Mouse (Mus musculus): ENCODE measurements at regions not wholly inside any gene's neighbourhood (a gene's known extent, or its start where the extent isn't known, plus 50 kb on each side); places are given as distances from the start of the nearest gene placed in this dataset.
A peak's percentile ranks its signal among the peaks of the same experiment; 100 is the strongest.

DNA sequence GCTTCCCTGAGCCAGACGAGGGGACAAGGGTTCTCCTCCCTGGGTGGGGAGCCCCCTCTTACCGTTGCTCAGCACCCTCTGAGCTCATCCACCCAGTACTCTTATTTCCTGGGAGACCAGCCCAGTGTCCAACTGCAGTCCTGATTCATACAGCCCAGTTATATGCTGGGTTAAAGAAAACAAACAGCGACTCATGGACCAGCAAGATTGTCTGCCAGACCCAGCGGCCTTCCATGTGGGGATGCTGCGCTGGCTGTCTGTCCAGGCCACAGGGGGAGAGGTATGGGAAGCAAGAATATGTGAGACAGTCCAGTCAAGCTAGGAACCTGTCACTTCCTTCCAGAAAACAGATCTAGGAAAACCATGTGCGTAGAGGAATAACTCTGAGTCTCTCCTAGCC lies 117.3 kb upstream of the 1600014C23Rik start:
- Histone ChIP-seq H3K27me3 (ENCODE audit: insufficient read depth, low read length) (peaks cover 29% of the 10 kb centered on the region; the same call in 1 of the 2 replicates), H3K9me3 (ENCODE audit: low read length) (peaks cover 6% of the 10 kb centered on the region), H3K4me1 (replicated peaks; ENCODE audit: low read depth, low read length) (peaks cover 37% of the 10 kb centered on the region), H3K4me3 (replicated peaks; ENCODE audit: low read length) (no peak overlapping the region), H3K36me3 (ENCODE audit: insufficient read depth, low read length) (no peaks in the 10 kb centered on the region)
- TF ChIP-seq NANOG (IDR thresholded peaks at IDR 0.05; ENCODE audit: borderline replicate concordance, low read length): no peak
- TF ChIP-seq CTCF (conservative IDR thresholded peaks at IDR 0.05; ENCODE audit: low read length): no peak
- TF ChIP-seq POU5F1 (IDR thresholded peaks at IDR 0.05; ENCODE audit: borderline replicate concordance, low read length): no peak

DNA sequence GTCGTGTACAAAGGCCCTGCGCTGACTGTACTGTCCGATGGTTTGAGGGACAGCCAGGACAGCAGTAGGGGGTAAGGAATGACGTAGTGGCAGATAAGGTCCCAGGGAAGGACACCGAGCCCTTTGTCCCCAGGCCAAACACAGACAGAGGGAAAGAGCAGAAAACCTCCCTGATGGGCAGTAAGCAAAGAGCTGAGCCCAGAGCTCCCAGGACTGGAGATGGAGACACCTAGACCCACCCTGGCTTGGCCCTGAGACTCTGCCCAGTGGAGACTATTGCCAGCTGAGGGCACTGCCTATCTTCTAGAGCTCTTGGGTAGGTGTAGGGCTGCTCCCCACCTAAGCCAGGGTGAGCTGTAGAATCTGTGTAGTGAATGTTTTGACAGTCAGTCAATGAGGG lies 116.5 kb upstream of the 1600014C23Rik start:
- H3K36me3 ChIP-seq (ENCODE audit: insufficient read depth, low read length): no peaks in the 10 kb centered on the region
- TF ChIP-seq NANOG (IDR thresholded peaks at IDR 0.05; ENCODE audit: borderline replicate concordance, low read length) (no peak), CTCF (conservative IDR thresholded peaks at IDR 0.05; ENCODE audit: low read length) (no peak), POU5F1 (IDR thresholded peaks at IDR 0.05; ENCODE audit: borderline replicate concordance, low read length) (no peak)
- H3K9me3 ChIP-seq (ENCODE audit: low read length): peaks cover 8% of the 10 kb centered on the region
- no peak overlapping the region for H3K4me3 ChIP-seq (replicated peaks; ENCODE audit: low read length)
- peaks cover 26% of the 10 kb centered on the region; the same call in 1 of the 2 replicates for H3K27me3 ChIP-seq (ENCODE audit: insufficient read depth, low read length)
- peaks cover 37% of the 10 kb centered on the region for H3K4me1 ChIP-seq (replicated peaks; ENCODE audit: low read depth, low read length)

DNA sequence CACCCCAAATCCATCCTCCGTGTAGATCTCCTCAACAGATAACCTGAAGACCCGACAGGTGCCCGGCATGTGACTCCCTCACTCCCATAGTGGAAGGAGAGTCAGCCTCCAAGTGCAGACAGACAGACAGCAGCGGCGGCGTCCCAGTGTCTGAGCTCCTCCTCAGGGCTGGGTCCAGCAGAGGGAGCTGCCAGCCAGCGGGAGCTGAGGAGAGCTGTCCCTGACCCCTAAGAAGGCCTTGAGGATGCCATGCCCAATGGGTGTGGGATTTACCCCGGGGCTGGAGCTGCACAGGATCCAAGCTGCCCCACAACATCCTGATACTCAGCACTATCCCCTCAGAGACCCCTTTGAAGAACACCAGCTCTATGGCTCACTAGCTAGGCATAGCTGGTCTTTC lies 115.0 kb upstream of the 1600014C23Rik start:
- no peak overlapping the region for H3K4me3 ChIP-seq (replicated peaks; ENCODE audit: low read length)
- H3K36me3 ChIP-seq (ENCODE audit: insufficient read depth, low read length): no peaks in the 10 kb centered on the region
- H3K9me3 ChIP-seq (ENCODE audit: low read length): peaks cover 8% of the 10 kb centered on the region
- peaks cover 37% of the 10 kb centered on the region for H3K4me1 ChIP-seq (replicated peaks; ENCODE audit: low read depth, low read length)
- peaks cover 26% of the 10 kb centered on the region; the same call in 1 of the 2 replicates for H3K27me3 ChIP-seq (ENCODE audit: insufficient read depth, low read length)
- TF ChIP-seq POU5F1 (IDR thresholded peaks at IDR 0.05; ENCODE audit: borderline replicate concordance, low read length) (no peak), CTCF (conservative IDR thresholded peaks at IDR 0.05; ENCODE audit: low read length) (no peak; the same call in 1 of the 2 replicates), NANOG (IDR thresholded peaks at IDR 0.05; ENCODE audit: borderline replicate concordance, low read length) (no peak)

DNA sequence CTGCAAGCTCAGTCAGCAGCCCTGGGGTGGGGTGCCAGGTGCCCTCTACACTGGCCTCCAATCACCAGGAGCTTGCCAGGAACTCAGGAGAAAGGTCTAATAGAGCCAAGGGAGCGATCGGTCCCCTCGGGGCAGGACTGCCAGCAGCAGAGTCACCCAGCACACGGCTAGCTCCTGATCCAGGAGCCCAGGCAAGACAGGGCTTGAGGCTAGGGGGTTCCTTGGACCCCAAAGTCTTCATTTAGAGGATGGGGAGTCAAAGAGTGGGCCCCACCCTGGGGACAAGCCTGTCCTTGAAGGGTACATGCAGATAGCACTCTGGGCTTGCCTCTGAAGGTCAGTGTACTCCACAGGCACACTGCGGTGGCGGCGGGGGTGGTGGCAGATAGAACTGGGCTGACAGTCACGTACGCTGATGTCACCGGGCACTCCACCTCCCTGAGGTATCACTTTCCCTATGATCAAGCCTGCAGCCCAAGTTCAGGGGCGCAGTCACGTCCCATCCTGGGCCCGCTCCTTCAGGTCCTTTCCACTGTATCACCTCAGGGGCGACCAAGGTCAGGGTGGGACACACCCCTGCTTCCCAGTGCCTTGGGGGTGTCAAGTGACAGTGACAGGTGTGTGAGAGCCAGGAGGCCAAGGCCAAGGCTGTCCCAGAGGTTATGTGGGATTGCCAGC lies 114.2 kb upstream of the 1600014C23Rik start:
- H3K4me1 ChIP-seq (replicated peaks; ENCODE audit: low read depth, low read length): peaks cover 36% of the 10 kb centered on the region
- H3K36me3 ChIP-seq (ENCODE audit: insufficient read depth, low read length): no peaks in the 10 kb centered on the region

DNA sequence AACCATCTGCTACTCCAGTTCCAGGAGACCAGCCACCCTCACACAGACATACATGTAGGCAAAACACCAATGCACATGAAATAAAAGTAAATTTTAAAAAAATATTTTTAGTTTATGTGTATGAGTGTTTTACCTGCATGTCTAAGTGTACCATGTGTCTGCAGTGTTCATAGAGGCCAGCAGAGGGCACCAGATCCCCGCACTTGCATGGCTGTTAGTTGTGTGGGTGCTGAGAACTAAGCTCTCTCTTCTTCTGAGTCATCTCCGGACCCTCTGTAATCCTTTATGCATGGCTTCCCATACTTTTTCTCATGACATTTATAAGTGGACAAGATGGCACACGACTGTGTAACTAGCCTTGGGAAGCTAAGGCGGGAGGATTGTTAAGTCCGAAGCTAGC lies 112.2 kb upstream of the 1600014C23Rik start:
- Histone ChIP-seq H3K27me3 (ENCODE audit: insufficient read depth, low read length) (peaks cover 13% of the 10 kb centered on the region; the same call in 1 of the 2 replicates), H3K36me3 (ENCODE audit: insufficient read depth, low read length) (no peaks in the 10 kb centered on the region), H3K9me3 (ENCODE audit: low read length) (peaks cover 11% of the 10 kb centered on the region), H3K4me3 (replicated peaks; ENCODE audit: low read length) (no peak overlapping the region), H3K4me1 (replicated peaks; ENCODE audit: low read depth, low read length) (peaks cover 28% of the 10 kb centered on the region)
- TF ChIP-seq CTCF (conservative IDR thresholded peaks at IDR 0.05; ENCODE audit: low read length): peak; percentile 65
- no peak for TF ChIP-seq POU5F1 (IDR thresholded peaks at IDR 0.05; ENCODE audit: borderline replicate concordance, low read length)
- no peak for TF ChIP-seq NANOG (IDR thresholded peaks at IDR 0.05; ENCODE audit: borderline replicate concordance, low read length)

More for the DNA sequence above, 114.2 kb upstream of the 1600014C23Rik start:
- peaks cover 24% of the 10 kb centered on the region; the same call in 1 of the 2 replicates for H3K27me3 ChIP-seq (ENCODE audit: insufficient read depth, low read length)
- TF ChIP-seq CTCF (conservative IDR thresholded peaks at IDR 0.05; ENCODE audit: low read length) (no peak), POU5F1 (IDR thresholded peaks at IDR 0.05; ENCODE audit: borderline replicate concordance, low read length) (no peak)
- peaks cover 8% of the 10 kb centered on the region for H3K9me3 ChIP-seq (ENCODE audit: low read length)
- H3K4me3 ChIP-seq (replicated peaks; ENCODE audit: low read length): no peak overlapping the region

DNA sequence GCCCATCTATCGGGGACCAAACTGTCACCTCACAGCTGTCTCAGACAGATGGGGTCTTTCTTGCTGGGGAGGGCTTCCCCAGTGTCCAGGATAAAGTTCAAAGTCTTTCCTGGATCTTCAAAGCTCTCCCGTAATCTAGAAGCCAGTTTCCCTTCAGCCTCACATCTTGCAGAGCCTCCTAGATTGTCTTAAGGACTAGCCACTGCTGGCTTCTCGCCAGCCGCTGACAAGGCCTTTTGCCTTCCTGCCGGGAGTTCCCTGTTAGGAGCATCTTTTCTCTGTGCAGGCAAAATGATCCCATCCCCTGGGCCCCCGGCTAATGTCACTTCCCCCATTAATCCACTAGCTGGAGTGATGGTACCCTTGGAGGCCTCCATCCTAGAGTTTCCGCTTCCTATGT lies 103.1 kb upstream of the 1600014C23Rik start:
- TF ChIP-seq CTCF (conservative IDR thresholded peaks at IDR 0.05; ENCODE audit: low read length) (no peak), POU5F1 (IDR thresholded peaks at IDR 0.05; ENCODE audit: borderline replicate concordance, low read length) (no peak), NANOG (IDR thresholded peaks at IDR 0.05; ENCODE audit: borderline replicate concordance, low read length) (no peak)
- H3K27me3 ChIP-seq (ENCODE audit: insufficient read depth, low read length): 0 out of 2 replicates have a peak, but pooled peaks cover 3% of the 10 kb centered on the region
- H3K4me1 ChIP-seq (replicated peaks; ENCODE audit: low read depth, low read length): 0 out of 2 replicates have a peak, but pooled peaks cover 11% of the 10 kb centered on the region
- no peak overlapping the region for H3K4me3 ChIP-seq (replicated peaks; ENCODE audit: low read length)
- H3K36me3 ChIP-seq (ENCODE audit: insufficient read depth, low read length): no peaks in the 10 kb centered on the region
- no peaks in the 10 kb centered on the region for H3K9me3 ChIP-seq (ENCODE audit: low read length)

DNA sequence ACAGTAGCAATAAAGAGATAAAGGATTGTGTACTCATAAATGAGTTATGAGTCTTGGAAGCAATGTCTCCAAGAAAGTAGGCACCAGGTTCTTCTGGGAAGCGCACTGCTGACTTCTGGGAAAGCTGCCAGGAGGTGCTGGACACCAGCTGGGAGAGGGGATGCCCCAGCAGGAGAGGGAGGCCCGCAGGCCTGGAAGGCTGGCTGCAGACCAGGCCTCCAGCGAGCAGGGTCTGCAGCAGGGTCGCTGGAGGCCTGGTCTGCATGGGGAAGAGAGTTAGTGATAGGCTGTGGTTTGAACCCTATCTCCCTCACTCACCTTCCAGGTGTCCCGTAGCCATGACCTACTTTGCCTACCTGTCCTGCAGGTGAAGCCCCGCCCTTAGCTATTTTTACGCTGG lies 102.6 kb upstream of the 1600014C23Rik start:
- Histone ChIP-seq H3K36me3 (ENCODE audit: insufficient read depth, low read length) (no peaks in the 10 kb centered on the region), H3K4me1 (replicated peaks; ENCODE audit: low read depth, low read length) (0 out of 2 replicates have a peak, but pooled peaks cover 9% of the 10 kb centered on the region), H3K9me3 (ENCODE audit: low read length) (no peaks in the 10 kb centered on the region), H3K4me3 (replicated peaks; ENCODE audit: low read length) (no peak overlapping the region), H3K27me3 (ENCODE audit: insufficient read depth, low read length) (0 out of 2 replicates have a peak, but pooled peaks cover 3% of the 10 kb centered on the region)
- TF ChIP-seq CTCF (conservative IDR thresholded peaks at IDR 0.05; ENCODE audit: low read length) (no peak), POU5F1 (IDR thresholded peaks at IDR 0.05; ENCODE audit: borderline replicate concordance, low read length) (no peak), NANOG (IDR thresholded peaks at IDR 0.05; ENCODE audit: borderline replicate concordance, low read length) (no peak)

DNA sequence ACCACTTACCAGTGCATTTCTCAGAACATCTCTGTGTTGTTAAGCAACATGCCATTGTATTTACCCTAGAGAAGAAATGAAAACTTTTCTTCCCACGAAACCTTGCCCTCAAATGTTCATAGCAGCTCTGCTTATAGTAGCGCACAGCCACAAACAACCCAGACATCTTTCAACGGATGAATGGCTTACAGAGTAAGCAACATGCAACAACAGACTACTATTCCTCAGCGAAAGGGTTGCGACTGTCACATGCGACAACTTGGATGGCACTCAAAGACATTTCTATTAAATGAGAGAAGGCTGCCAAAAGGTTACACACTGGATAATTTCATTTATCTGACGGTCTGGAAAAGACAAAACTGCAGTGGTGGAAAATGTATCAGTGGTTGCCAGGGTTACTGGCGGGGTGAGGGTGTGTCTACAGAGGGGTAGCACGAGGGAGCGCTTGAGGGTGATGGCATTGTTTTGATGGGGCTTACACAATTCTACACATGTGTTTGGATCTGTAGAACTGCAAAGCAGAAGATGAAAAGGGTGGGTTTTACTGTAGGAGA lies 101.0 kb upstream of the 1600014C23Rik start:
- no peak overlapping the region for H3K4me3 ChIP-seq (replicated peaks; ENCODE audit: low read length)
- TF ChIP-seq NANOG (IDR thresholded peaks at IDR 0.05; ENCODE audit: borderline replicate concordance, low read length): no peak
- TF ChIP-seq POU5F1 (IDR thresholded peaks at IDR 0.05; ENCODE audit: borderline replicate concordance, low read length): no peak
- no peak for TF ChIP-seq CTCF (conservative IDR thresholded peaks at IDR 0.05; ENCODE audit: low read length)
- no peaks in the 10 kb centered on the region for H3K36me3 ChIP-seq (ENCODE audit: insufficient read depth, low read length)
- H3K9me3 ChIP-seq (ENCODE audit: low read length): peaks cover 9% of the 10 kb centered on the region; the same call in 1 of the 2 replicates
- 0 out of 2 replicates have a peak, but pooled peaks cover 3% of the 10 kb centered on the region for H3K27me3 ChIP-seq (ENCODE audit: insufficient read depth, low read length)
- H3K4me1 ChIP-seq (replicated peaks; ENCODE audit: low read depth, low read length): peaks cover 19% of the 10 kb centered on the region
